Mouse (Mus musculus): ENCODE data around the gene Ptprcap. TPM values are rescaled to one million over a fixed set of nuclear protein-coding genes. Genes with fewer than 3 reads are reported as not detected.

The Ptprcap gene
- polyA plus RNA-seq, 1 experiment from 2014 or later = 1.1 TPM

DNA sequence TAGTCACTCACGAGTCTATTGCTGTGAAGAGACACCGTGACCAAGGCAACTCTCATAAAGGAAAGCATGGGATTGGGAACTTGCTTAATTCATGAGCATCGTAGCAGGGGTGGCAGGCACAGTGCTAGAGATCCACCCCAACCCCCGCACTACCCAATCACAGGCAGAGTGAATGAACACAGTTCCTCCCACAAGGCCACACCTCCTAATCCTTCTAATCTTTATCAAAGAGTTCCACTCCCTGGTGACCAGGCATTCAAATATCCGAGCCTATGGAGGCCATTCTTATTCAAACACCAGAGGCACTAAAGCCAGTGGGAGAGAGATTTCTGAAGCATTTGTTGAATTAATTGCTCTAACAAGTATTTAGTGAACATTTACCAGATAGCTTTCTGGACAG lies 7.5 kb upstream of the Ptprcap start:
- Histone ChIP-seq H3K9ac (replicated peaks; ENCODE audit: low read length) (no peak overlapping the region), H3K4me2 (replicated peaks; ENCODE audit: low read depth, low read length) (no peak overlapping the region), H3K9me3 (ENCODE audit: low read length) (no peaks in the 10 kb centered on the region), H3K4me1 (ENCODE audit: insufficient read depth, low read length) (peaks cover 28% of the 10 kb centered on the region), H3K27ac (ENCODE audit: low read length) (no peak overlapping the region), H3K4me3 (ENCODE audit: low read length) (no peak overlapping the region), H3K27me3 (ENCODE audit: insufficient read depth, low read length) (no peaks in the 10 kb centered on the region), H3K36me3 (ENCODE audit: insufficient read depth, low read length) (peaks cover 4% of the 10 kb centered on the region; the same call in 1 of the 2 replicates)
- no peak for ATAC-seq (ENCODE audit: low FRiP score, low TSS enrichment)
- WGBS = 95% methylated on average over 5 of the region's 5 CpGs

- H3K27me3 ChIP-seq (ENCODE audit: insufficient read depth, low read length) = no peaks in the 10 kb centered on the region
- H3K4me3 ChIP-seq (ENCODE audit: low read length) = no peak overlapping the region
- ATAC-seq (ENCODE audit: low FRiP score, low TSS enrichment) = no peak
- H3K4me2 ChIP-seq (replicated peaks; ENCODE audit: low read depth, low read length) = no peak overlapping the region
- H3K27ac ChIP-seq (ENCODE audit: low read length) = no peak overlapping the region
- no peaks in the 10 kb centered on the region for H3K9me3 ChIP-seq (ENCODE audit: low read length)
- WGBS = 65% methylated on average over 12 of the region's 12 CpGs
- peaks cover 28% of the 10 kb centered on the region for H3K4me1 ChIP-seq (ENCODE audit: insufficient read depth, low read length)
- peaks cover 8% of the 10 kb centered on the region for H3K36me3 ChIP-seq (ENCODE audit: insufficient read depth, low read length)
- H3K9ac ChIP-seq (replicated peaks; ENCODE audit: low read length) = no peak overlapping the region
Observed at GRCm38 (mm10) chr19:4146366-4147021, 6.9 kb upstream of the Ptprcap start.

DNA sequence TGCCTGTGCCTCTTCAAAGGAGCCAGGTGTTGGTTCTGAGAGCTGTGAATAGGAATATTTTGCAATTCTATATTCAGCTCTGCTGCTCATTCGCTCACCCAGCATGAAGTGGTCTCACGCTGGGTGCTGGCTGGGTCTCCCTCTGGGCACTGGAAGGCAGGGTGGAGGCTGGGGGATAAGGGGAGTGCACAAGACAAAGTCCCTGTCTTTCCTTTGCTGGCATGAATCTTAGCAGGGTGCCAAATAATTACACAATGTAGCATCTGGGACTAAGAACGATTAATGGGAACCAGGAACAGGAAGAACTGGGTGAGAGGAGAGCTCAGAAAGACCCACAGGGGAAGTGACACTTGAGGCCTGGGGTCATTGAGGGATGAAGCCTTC lies 6.4 kb upstream of the Ptprcap start:
- WGBS = 69% methylated on average over 3 of the region's 3 CpGs
- Histone ChIP-seq H3K4me3 (ENCODE audit: low read length) (no peak overlapping the region), H3K4me1 (ENCODE audit: insufficient read depth, low read length) (peaks cover 28% of the 10 kb centered on the region), H3K36me3 (ENCODE audit: insufficient read depth, low read length) (peaks cover 8% of the 10 kb centered on the region), H3K27ac (ENCODE audit: low read length) (no peak overlapping the region), H3K9ac (replicated peaks; ENCODE audit: low read length) (no peak overlapping the region), H3K4me2 (replicated peaks; ENCODE audit: low read depth, low read length) (no peak overlapping the region), H3K27me3 (ENCODE audit: insufficient read depth, low read length) (no peaks in the 10 kb centered on the region), H3K9me3 (ENCODE audit: low read length) (no peaks in the 10 kb centered on the region)
- no peak for ATAC-seq (ENCODE audit: low FRiP score, low TSS enrichment)

- peak; percentile 2; the same call in 1 of the 2 replicates for ATAC-seq (ENCODE audit: low FRiP score, low TSS enrichment)
Observed at GRCm38 (mm10) chr19:4147782-4148490, 5.5 kb upstream of the Ptprcap start.

GRCm38 (mm10) chr19:4148491-4148806 lies 5.0 kb upstream of the Ptprcap start, which contains the start of gene Coro1b:
Gene Coro1b, plus strand, starts transcription at chr19:4148619.
- H3K9me3 ChIP-seq (ENCODE audit: low read length) = no peaks in the 10 kb centered on the region
- under 1% methylated on average over 22 of the region's 33 CpGs for WGBS
- peak; percentile 95 for ATAC-seq (ENCODE audit: low FRiP score, low TSS enrichment)
- peaks cover 25% of the 10 kb centered on the region for H3K4me1 ChIP-seq (ENCODE audit: insufficient read depth, low read length)
- peak within 1 kb of the TSS; percentile 84 for H3K4me3 ChIP-seq (ENCODE audit: low read length)
- H3K36me3 ChIP-seq (ENCODE audit: insufficient read depth, low read length) = peaks cover 10% of the 10 kb centered on the region
- H3K27ac ChIP-seq (ENCODE audit: low read length) = peak within 1 kb of the TSS; percentile 65
- H3K4me2 ChIP-seq (replicated peaks; ENCODE audit: low read depth, low read length) = peak within 1 kb of the TSS; percentile 91
- H3K9ac ChIP-seq (replicated peaks; ENCODE audit: low read length) = peak within 1 kb of the TSS; percentile 93
- no peaks in the 10 kb centered on the region for H3K27me3 ChIP-seq (ENCODE audit: insufficient read depth, low read length)

More at GRCm38 (mm10) chr19:4147782-4148490, 5.5 kb upstream of the Ptprcap start:
- Histone ChIP-seq H3K4me1 (ENCODE audit: insufficient read depth, low read length) (peaks cover 25% of the 10 kb centered on the region), H3K4me3 (ENCODE audit: low read length) (peak overlapping the region; percentile 84), H3K27ac (ENCODE audit: low read length) (peak overlapping the region; percentile 42), H3K4me2 (replicated peaks; ENCODE audit: low read depth, low read length) (peak overlapping the region; percentile 91), H3K27me3 (ENCODE audit: insufficient read depth, low read length) (no peaks in the 10 kb centered on the region), H3K36me3 (ENCODE audit: insufficient read depth, low read length) (peaks cover 8% of the 10 kb centered on the region), H3K9me3 (ENCODE audit: low read length) (no peaks in the 10 kb centered on the region), H3K9ac (replicated peaks; ENCODE audit: low read length) (peak overlapping the region; percentile 63; the same call in 1 of the 2 replicates)
- WGBS = 34% methylated on average over 9 of the region's 9 CpGs

GRCm38 (mm10) chr19:4148819-4149218 lies 4.6 kb upstream of the Ptprcap start:
- Histone ChIP-seq H3K4me3 (ENCODE audit: low read length) (peak overlapping the region; percentile 84), H3K9me3 (ENCODE audit: low read length) (no peaks in the 10 kb centered on the region), H3K36me3 (ENCODE audit: insufficient read depth, low read length) (peaks cover 14% of the 10 kb centered on the region), H3K9ac (replicated peaks; ENCODE audit: low read length) (peak overlapping the region; percentile 93), H3K4me2 (replicated peaks; ENCODE audit: low read depth, low read length) (peak overlapping the region; percentile 91), H3K27me3 (ENCODE audit: insufficient read depth, low read length) (no peaks in the 10 kb centered on the region), H3K27ac (ENCODE audit: low read length) (peak overlapping the region; percentile 65), H3K4me1 (ENCODE audit: insufficient read depth, low read length) (peaks cover 25% of the 10 kb centered on the region)
- ATAC-seq (ENCODE audit: low FRiP score, low TSS enrichment) = peak; percentile 18; the same call in 1 of the 2 replicates
- WGBS = 2% methylated on average over 8 of the region's 8 CpGs

- Histone ChIP-seq H3K27ac (ENCODE audit: low read length) (no peak overlapping the region), H3K4me3 (ENCODE audit: low read length) (peak overlapping the region; percentile 84), H3K4me1 (ENCODE audit: insufficient read depth, low read length) (peaks cover 25% of the 10 kb centered on the region), H3K9me3 (ENCODE audit: low read length) (no peaks in the 10 kb centered on the region), H3K36me3 (ENCODE audit: insufficient read depth, low read length) (peaks cover 16% of the 10 kb centered on the region), H3K4me2 (replicated peaks; ENCODE audit: low read depth, low read length) (peak overlapping the region; percentile 91), H3K27me3 (ENCODE audit: insufficient read depth, low read length) (no peaks in the 10 kb centered on the region), H3K9ac (replicated peaks; ENCODE audit: low read length) (peak overlapping the region; percentile 93)
- ATAC-seq (ENCODE audit: low FRiP score, low TSS enrichment) = no peak
- 75% methylated on average over 11 of the region's 11 CpGs for WGBS
Observed at GRCm38 (mm10) chr19:4149283-4149682, 4.1 kb upstream of the Ptprcap start.

GRCm38 (mm10) chr19:4149764-4150461 lies 3.5 kb upstream of the Ptprcap start:
- Histone ChIP-seq H3K4me3 (ENCODE audit: low read length) (peak overlapping the region; percentile 84; the same call in 1 of the 2 replicates), H3K27ac (ENCODE audit: low read length) (no peak overlapping the region), H3K36me3 (ENCODE audit: insufficient read depth, low read length) (peaks cover 16% of the 10 kb centered on the region), H3K4me2 (replicated peaks; ENCODE audit: low read depth, low read length) (peak overlapping the region; percentile 91), H3K9ac (replicated peaks; ENCODE audit: low read length) (no peak overlapping the region), H3K27me3 (ENCODE audit: insufficient read depth, low read length) (no peaks in the 10 kb centered on the region), H3K4me1 (ENCODE audit: insufficient read depth, low read length) (peaks cover 25% of the 10 kb centered on the region), H3K9me3 (ENCODE audit: low read length) (no peaks in the 10 kb centered on the region)
- WGBS = 95% methylated on average over 17 of the region's 17 CpGs
- no peak for ATAC-seq (ENCODE audit: low FRiP score, low TSS enrichment)

DNA sequence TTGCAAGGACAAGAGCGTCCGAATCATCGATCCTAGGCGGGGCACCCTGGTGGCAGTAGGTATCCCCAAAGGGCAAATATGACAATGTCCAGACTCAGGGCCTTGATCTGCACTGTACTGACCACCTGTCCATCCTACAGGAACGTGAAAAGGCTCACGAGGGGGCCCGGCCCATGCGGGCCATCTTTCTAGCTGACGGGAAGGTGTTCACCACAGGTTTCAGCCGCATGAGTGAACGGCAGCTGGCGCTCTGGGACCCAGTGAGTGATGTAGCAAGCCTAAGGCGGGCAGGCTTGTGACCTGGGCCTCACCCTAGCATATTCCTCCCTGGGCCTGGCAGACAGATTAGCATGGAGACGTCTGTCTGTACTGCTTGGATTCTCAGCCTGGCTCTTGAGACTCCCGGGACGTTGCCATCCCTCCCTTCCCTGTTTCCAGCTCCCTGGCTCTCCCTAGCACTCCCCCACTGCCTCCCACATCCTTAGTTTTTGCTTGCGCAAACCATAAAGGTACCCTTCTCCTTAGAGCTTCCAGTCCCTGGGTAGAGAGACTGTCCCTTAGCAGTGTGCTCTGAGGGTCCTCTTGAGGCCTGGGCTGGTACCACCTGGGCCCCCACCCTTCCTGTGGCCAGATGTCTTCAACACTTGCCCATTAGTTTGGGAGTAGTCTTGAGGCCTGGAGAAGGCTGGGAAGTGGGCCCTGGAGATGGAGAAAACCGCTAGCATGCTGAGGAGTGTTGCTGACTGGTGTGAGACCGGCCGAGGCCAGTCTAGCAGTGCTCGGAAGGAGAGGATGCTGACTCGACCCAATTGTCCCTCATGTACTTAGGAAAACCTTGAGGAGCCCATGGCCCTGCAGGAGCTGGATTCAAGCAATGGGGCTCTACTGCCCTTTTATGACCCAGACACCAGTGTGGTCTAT lies 2.6 kb upstream of the Ptprcap start:
- Histone ChIP-seq H3K27ac (ENCODE audit: low read length) (no peak overlapping the region), H3K9me3 (ENCODE audit: low read length) (no peaks in the 10 kb centered on the region), H3K9ac (replicated peaks; ENCODE audit: low read length) (no peak overlapping the region), H3K27me3 (ENCODE audit: insufficient read depth, low read length) (no peaks in the 10 kb centered on the region), H3K36me3 (ENCODE audit: insufficient read depth, low read length) (peaks cover 20% of the 10 kb centered on the region), H3K4me3 (ENCODE audit: low read length) (no peak overlapping the region), H3K4me2 (replicated peaks; ENCODE audit: low read depth, low read length) (no peak overlapping the region), H3K4me1 (ENCODE audit: insufficient read depth, low read length) (peaks cover 31% of the 10 kb centered on the region)
- ATAC-seq (ENCODE audit: low FRiP score, low TSS enrichment) = no peak
- WGBS = 85% methylated on average over 22 of the region's 22 CpGs
